Mouse (Mus musculus): ENCODE data around the gene Hao1. TPM values are rescaled to one million over a fixed set of nuclear protein-coding genes. Genes with fewer than 3 reads are reported as not detected.

Hao1 gene
- not detected for total RNA-seq (2021)

DNA sequence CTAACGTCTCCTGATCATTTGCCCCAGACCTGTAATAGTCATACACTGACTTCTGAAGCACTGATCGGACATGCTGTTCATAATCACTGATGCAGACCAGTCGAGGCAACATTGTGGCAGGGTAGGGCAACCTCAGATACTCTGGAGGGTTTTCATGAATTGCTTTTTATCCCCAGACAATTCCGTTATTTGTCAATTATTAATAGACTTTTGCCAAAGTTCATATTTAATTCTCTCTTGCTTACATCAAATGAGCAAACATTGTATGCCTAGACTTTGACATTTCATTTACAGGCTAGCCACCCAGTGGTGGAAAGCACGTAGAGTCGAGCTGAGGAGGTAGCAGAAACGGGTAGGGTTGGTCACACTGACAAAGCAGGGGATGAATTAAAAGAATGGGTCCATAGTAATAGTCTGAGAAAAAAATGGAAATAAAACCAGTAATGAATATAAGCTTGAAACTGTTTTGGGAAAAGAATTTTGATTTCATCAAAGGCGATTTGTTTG is at the start of gene Hao1:
TSS of gene Hao1 (minus strand) at position 148 of the 507 bp plus-strand sequence.
- intact Hi-C loops (cut with DNase I) = loop anchor here (10.0 kb wide), 2 partner anchors 121 to 231 kb away; partner anchors contain the start of gene Plcb1
- no peak for DNase-seq

DNA sequence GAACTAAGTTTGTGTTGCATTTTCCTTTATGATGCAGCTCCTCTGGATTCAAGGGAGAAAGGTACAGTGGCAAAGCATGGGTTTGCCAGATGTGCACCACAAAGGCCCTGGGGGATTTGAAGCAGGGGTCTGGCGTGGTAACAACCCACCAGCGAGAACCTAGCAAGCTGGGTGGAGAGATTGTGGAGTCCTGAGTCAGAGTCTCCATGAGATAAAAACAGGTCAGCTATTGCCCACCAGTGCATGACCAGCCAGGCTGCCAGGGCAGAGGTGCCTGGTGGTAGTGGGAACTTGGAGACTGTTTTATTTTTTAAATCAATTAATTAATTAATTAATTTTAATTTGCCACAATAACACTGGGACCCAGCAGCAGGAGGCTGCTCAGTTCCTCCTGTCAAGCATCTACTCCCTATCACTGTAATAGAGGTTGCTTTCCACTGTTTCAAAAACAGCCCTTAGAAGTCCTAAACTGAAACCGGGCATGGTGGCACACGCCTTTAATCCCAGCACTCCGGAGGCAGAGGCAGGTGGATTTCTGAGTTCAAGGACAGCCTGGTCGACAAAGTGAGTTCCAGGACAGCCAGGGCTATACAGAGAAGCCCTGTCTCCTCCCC is 37.0 kb upstream of the Hao1 start:
- intact Hi-C loops (cut with DNase I) = no loop called here
- DNase-seq = no peak

DNA sequence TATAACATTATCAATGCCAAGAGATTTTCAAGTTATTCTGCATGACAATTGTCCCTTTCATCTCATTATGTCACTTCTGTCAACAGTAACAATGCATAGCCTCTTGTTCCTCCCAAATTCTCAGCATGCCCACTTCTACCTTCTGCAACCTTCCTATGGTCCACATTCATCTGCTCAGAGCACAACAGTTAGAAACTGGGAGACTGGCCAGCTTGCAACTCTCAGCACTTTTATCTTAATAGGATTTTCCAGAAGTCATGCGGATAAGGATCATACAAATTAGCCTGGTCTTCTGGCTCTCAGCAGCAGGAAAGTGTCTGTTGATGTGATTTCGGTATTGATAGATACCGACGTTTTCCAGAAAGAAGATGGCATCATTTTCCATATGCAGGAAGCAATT is 31.1 kb upstream of the Hao1 start:
- intact Hi-C loops (cut with DNase I) = no loop called here
- DNase-seq = peak; percentile 20

DNA sequence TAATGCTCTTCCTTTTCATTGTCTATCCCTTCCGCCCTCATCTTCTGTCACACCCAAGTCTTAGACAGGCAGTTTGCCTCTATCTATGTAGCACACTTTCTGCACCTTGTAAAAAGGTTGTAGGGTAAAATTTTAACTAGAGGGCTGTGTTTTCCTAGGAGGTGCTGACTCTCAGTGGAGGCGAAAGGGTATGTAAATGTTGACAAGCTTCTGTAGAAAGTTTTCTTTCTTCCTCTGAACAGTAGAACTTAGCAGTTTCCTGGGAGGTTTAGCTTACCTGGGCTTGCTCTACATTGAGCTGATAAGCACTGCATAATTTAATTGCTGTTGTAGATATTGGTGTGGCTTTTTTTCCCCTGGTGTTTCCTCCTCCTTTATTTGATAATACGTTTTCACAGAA is 5.3 kb upstream of the Hao1 start:
- no peak for DNase-seq
- intact Hi-C loops (cut with DNase I) = loop anchor here (10.0 kb wide), 2 partner anchors 115 to 225 kb away; partner anchors contain the start of gene Plcb1

DNA sequence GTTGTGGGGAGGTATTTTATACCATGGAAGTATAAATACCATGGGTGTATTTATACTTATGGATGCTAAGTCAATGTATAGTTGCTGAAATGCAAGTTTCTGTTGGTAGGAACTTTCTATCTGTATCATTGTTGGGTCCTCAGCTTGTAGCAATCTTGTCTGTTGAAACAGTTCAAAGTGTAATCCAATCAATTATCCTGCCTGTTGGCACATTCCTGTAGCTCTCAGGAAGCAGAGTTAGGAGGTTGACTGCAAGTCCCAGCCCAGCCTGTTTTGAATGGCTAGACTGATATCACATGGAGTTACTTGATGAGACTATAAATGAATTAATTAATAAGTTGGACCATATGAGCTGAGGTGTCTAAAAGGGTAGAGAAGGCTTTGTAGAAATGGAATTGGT is 1.8 kb downstream of the Hao1 start:
- no peak for DNase-seq
- intact Hi-C loops (cut with DNase I) = loop anchor here (10.0 kb wide), 2 partner anchors 122 to 232 kb away; partner anchors contain the start of gene Plcb1

DNA sequence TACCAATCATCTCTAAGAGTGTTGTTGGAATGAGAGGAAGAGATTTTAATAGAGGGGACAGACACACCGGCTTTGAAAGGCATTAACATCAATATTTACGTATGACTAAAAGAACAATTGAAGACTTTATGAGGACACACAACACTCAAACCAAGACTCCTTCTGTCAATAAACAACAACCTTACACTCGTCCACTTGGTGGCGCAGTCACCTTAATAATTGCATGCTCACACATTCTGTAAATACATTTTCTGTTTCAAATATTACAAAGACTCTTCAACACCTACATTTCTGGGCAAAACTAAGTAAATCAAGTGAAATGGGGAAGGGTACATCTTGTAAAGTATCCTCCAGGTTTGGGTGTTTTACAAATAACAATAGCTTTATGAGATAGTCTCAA is 4.4 kb downstream of the Hao1 start:
- DNase-seq = peak; percentile 62
- intact Hi-C loops (cut with DNase I) = loop anchor here (2.0 to 10.0 kb wide), 3 partner anchors 125 to 779 kb away; partner anchors contain the start of gene Plcb1

DNA sequence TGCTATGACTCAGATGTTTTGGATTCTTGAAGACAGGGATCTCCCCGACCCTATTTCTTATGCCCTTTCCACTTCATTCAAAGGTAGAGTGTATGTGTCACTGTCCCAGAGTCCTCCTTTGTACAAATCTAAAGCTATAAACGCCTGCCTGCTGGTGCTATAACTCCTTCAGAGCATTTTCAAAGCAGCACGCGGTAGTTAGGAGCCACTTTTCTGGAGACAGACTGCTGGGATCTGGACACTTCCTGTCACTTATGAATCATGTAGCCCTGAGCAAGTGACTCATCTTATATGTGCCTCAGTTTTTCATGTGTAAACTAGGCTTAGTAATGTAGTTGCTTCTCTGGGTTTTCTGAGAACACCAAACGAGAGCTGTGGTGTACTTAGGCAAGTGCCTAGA is 9.1 kb downstream of the Hao1 start:
- intact Hi-C loops (cut with DNase I) = no loop called here
- no peak for DNase-seq

DNA sequence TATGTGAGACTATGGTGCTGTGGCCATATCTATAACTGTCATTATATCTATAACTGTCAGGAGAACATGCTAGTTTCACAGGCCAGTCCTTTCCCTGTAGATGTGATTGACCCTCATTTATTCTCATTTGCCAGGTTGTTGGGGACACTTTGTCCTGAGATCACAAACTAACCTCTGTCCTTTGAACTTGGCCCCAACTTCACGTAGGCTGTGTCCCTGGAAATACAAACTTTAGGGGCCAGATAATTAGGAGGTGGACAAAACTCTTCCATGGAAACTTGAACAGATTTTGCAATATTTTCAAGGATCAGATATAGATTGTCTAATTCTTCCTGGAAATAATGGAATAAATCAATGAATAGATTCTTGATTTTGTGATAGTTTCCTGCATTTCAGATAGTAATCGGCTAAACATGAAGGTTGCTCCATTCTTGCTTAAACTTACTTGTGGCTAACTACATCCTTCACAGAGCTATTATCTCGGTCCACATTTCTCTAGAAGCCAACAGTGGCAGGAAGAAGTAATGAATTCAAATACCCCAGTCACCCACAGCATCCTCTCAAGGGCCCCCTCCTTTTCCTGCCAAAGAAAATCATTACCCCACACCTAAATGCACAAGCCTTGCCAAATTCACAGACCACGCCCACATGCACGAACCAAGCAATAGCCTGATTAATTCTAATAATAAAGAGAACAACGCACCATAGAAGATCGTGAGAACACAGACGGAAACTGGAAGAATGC is 9.7 kb downstream of the Hao1 start:
- no peak for DNase-seq
- intact Hi-C loops (cut with DNase I) = loop anchor here (5.0 kb wide), 1 partner anchor 992 kb away; the partner anchor contains the start of gene Bmp2

DNA sequence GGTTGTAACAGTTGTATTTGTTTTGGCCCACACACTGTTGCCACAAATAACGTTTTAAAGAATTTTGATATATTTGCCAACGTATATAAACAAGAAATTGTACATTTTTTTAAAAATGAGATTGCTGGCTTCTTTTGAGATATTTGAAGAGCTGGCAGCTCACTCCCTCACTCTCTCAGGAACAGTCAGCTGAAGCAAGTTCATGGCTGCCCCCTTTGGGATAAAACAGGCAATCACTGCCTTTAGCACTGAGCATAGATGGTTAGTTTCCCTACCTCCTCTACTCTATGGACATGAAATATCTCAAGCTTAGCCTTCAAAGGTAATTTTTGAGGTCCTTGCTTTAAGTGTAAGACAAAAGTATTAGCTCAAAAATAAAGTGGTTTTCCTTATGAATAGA is 10.7 kb downstream of the Hao1 start:
- DNase-seq = no peak
- intact Hi-C loops (cut with DNase I) = loop anchor here (5.0 kb wide), 1 partner anchor 991 kb away; the partner anchor contains the start of gene Bmp2

DNA sequence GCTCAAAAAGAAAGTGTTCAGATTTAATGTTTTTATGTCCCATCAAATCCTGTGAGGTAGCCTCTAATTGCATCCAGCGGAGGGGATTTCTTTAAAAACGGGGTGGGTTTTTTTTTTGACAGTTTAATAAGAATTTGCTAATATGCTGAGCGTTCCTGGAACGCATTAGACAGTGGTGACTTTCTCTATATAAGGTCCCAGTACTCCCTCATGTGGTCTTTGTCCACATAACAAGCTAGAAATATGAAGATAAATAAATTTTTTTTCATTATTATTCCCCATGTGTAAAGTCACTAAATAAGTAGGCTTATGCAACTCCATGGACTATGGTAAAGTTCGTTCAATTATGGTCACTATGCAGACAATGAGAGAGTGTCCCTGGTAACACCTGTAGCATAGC is 13.1 kb downstream of the Hao1 start:
- intact Hi-C loops (cut with DNase I) = loop anchor here (5.0 kb wide), 1 partner anchor 989 kb away; the partner anchor contains the start of gene Bmp2
- no peak for DNase-seq

DNA sequence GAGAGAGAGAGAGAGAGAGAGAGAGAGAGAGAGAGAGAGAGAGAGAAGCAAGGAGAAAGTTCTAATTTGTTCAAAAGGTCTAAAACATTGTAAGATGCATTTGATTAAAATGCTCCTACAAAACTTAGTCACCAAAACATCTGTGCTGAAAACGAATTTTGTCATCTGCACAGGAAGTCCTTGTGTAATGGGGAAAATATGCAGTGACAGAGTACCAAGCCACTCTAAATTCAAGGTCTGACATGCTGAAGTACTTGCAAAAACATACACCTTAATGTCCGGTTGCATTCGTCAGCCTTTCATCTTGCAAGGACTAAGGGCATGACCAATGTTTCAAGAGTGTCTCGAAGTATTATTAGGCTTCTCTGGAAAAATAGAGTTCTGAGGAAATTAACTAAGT is 15.7 kb downstream of the Hao1 start:
- no peak for DNase-seq
- intact Hi-C loops (cut with DNase I) = no loop called here

DNA sequence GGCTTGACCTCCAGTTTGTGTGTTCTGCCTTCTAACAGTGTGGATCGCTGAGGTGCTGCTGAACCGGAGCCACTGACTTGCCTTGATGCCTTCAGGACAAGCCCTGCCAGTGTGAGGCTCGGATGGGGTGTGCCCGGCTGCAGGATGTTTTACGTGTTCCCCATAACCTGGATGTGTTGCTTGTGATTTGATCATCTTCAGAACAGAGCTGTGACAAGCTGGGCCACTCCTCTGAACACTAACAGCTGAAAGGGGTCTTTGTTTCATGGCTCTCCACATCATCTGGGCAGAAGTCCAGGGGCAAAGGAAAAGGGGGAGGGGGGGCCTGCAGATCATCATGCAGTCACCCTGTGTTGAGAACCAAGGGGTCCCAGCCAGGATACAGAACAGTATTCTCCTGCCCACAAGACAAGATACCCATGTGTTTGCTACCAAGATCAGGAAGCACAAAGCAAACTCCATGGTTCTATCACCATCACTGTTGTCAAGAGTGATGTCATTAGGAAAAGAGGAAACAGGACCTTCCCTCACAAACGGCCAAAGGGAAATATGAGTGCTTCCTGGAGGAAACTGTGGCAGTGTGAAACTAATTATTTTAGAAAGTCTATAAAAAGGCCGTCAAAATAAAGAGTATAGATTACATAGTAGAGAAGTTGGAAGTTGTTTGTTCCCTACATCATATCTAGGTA is 25.9 kb downstream of the Hao1 start:
- intact Hi-C loops (cut with DNase I) = loop anchor here (10.0 kb wide), 1 partner anchor 1503 kb away; no protein-coding TSS in a partner anchor
- DNase-seq = peak; percentile 56

DNA sequence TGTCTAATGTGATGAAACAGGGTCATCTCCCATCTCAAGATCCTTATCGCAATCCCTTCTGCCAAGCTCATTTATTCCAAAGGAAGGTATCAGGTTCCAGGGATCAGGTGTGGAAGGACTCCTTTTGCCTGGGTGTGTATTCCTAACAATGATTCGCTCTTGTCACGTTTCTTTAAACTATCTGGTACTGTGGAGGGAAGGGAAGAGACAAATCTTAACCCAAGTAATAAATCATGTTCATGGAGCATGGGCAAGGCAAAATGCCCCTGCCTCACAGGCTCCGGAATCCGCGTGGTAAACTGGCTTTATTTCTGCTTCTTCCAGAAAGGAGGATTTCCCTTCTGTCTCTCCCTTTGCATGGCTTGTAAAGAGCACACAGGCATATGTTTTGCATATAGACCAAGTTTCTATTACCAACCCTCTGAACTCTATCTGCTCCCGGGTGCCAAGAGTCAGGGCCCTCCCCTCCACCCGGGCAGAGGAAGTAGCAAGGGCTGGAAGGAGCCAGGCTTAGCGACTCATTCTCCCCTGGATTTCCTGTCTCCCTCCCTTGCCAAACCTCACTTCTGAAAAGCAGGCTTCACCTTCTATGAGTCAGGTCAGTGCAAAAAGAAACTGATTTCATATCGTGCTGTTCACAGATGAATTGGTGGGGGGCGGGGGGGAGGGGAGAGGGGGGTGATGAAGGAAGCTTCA is 26.6 kb downstream of the Hao1 start:
- DNase-seq = peak; percentile 8
- intact Hi-C loops (cut with DNase I) = loop anchor here (10.0 kb wide), 1 partner anchor 1503 kb away; no protein-coding TSS in a partner anchor

DNA sequence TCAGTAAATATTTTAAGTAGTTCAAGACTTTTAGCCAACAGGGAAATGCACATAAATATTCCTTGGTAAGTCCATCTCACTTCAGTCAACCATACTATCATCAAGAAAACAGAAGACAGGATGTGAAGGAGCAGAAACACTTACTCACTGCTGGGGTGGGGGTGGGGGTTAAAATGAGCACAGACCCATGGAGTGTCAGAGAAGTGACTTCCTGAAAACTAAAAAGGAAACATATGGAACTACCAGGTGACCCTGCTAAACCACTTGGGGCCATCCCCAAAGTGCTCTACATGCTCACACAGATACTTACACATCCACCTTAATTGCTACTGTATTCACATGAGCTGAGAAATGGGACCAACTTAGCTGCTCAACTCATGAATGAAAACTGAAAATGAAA is 36.1 kb downstream of the Hao1 start:
- no peak for DNase-seq
- intact Hi-C loops (cut with DNase I) = no loop called here

DNA sequence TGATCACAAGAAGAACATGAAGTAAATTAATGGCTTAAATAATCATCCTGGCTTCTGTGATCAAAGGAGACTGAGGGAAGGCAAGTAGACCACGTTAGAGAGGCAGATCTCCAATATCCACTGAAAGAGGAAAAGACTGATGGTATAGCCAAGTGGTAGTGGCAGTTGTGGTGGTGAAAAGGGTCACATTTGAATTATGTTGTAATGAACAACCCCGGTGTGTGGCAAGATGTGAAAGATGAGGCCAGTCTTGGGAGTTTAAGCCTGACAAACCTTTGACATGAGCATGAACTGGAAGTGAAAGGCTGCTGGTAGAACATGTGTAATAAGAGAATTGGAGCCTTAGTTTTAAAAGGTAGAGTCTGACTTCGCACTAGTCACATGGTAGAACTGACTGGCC is 54.4 kb downstream of the Hao1 start:
- intact Hi-C loops (cut with DNase I) = no loop called here
- DNase-seq = no peak

DNA sequence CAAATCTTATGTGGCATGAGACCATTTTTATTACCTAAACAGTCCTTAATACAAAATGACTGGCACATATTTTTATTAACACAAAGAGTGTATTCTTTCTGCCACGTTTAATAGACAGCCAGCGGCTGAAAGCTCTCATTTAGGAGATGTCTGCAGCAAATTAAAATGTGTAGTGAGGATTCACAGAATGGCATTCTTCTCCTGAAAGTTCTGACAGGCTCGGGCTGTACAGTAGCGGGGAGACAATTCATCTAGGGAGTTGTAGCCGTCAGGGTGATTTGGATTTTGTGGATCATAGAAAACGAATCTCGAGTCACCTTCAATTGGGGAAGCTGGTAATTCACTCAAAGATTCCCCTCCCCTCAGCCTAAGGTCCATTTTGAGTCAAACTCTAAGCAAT is 55.7 kb downstream of the Hao1 start:
- intact Hi-C loops (cut with DNase I) = no loop called here
- DNase-seq = no peak

DNA sequence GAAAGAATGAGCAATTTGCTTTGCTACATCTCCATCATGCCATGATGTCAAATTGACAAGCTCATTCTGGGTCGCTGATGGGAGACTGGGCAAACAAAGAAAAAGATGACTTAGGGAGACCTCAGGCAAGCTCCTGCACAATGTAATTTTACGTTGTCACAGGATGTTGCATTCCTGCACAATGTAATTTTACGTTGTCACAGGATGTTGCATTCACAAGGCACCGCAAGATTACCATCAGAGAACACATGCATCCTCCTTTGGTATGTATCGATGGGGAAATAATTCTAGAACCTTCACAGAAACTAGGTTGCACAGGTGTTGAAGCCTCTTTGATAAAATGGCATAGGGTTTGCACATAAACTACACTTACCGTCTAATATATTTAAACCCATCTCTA is 65.5 kb downstream of the Hao1 start:
- intact Hi-C loops (cut with DNase I) = loop anchor here (10.0 kb wide), 2 partner anchors 704 to 1374 kb away; no protein-coding TSS in a partner anchor
- no peak for DNase-seq

DNA sequence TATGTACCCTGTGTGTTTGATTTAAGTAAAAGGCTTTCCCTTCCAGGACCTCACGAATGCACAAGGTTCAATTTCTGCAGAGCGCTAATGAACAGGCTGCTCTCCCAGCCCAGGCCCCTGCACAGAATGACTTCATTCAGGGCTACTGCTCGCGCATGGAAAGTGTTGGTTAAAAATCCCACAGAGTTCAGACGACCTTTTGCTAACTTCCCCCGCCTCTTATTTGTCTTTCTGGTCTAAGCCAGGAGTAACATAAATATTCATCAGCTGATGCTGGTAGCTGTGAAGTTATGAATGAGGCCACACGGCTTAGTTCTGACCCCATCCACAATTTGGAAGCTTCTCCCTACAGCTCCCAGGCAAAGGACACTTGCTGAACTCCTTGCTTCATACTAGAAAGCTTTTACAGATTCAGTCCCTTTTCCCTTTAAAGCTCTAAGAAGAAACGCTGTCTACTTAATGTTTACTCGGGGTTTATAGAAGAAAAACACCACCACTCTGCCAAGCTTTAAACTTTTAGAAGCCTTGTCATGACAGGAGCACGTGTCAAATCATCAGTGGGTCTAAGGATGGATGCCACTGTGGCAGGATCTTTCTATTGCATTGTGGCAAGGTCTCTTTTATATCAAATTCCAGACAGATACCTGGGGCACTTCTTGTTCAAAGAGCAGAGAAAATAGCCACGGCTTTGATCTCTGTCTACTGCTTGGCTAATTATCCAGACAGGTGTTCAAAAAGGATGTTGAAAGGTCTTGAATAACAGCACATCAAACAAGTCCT is 67.9 kb downstream of the Hao1 start:
- no peak for DNase-seq
- intact Hi-C loops (cut with DNase I) = loop anchor here (10.0 kb wide), 2 partner anchors 701 to 1371 kb away; no protein-coding TSS in a partner anchor

DNA sequence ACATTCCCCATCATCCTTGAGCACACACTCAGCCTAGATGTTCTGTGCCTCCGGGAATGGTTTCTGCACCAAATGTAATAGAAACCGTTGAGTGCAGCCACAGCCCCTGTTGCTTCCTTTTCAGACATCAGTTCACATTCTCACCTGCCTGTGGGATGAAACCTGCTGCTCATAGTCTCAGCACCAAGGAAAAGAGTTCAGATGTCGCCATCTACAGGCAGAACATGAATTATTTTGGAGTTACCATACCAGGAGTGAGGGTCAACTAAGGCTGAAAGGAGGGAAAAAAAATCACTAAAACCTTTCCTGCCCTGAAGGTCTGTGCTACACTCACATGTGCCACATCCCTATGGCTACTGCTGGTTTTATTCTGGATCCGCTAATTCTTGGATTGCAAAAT is 71.5 kb downstream of the Hao1 start:
- intact Hi-C loops (cut with DNase I) = loop anchor here (2.0 to 10.0 kb wide), 3 partner anchors 698 to 1368 kb away; no protein-coding TSS in a partner anchor
- no peak for DNase-seq

Measured in left cerebral cortex, postnatal 4 days (tissue).